Mouse (Mus musculus) limb, embryonic 12.5 days (tissue): ENCODE data around the gene Mrps7. TPM values are rescaled to one million over a fixed set of nuclear protein-coding genes. Genes with fewer than 3 reads are reported as not detected.
A peak's percentile ranks its signal among the peaks of the same experiment; 100 is the strongest.

Source experiments
- ATAC-seq: fragments of 200-750 bp; cut with Nextera tagmentation; 2 replicates; pipeline ENCODE4 v1.8.0; 2017; ENCODE audit warnings: low read depth, moderate TSS enrichment; ENCODE audit not compliant: insufficient number of reproducible peaks, insufficient read depth, low FRiP score, low TSS enrichment
- H3K27ac ChIP-seq: fragments of 300-500 bp; sonication (generic); 2 replicates; pipeline ENCODE4 v1.5.1; 2016; ENCODE audit warnings: mild to moderate bottlenecking, moderate library complexity
- H3K27me3 ChIP-seq: fragments of 300-500 bp; sonication (generic); 2 replicates; pipeline ENCODE4 v1.6.1; 2016; ENCODE audit warnings: mild to moderate bottlenecking, moderate library complexity
- H3K36me3 ChIP-seq: fragments of 300-500 bp; sonication (generic); 2 replicates; pipeline ENCODE4 v1.6.1; 2016; ENCODE audit warnings: mild to moderate bottlenecking, moderate library complexity
- H3K4me1 ChIP-seq: fragments of 300-500 bp; sonication (generic); replicated peaks from 2 replicates; pipeline ENCODE4 v1.6.1; 2016
- H3K4me2 ChIP-seq: fragments of 300-500 bp; sonication (generic); 2 replicates; pipeline ENCODE4 v1.6.1; 2016; ENCODE audit warnings: mild to moderate bottlenecking, moderate library complexity
- H3K4me3 ChIP-seq: fragments of 300-500 bp; sonication (generic); replicated peaks from 2 replicates; pipeline ENCODE4 v1.5.1; 2016; ENCODE audit warnings: mild to moderate bottlenecking
- H3K9ac ChIP-seq: fragments of 300-500 bp; sonication (generic); replicated peaks from 2 replicates; pipeline ENCODE4 v1.6.1; 2016; ENCODE audit warnings: mild to moderate bottlenecking, moderate library complexity
- H3K9me3 ChIP-seq: fragments of 300-500 bp; sonication (generic); 2 replicates; pipeline ENCODE4 v1.6.1; 2016; ENCODE audit warnings: mild to moderate bottlenecking, moderate library complexity
- WGBS: fragments of 180-500 bp; shearing (Covaris S2); methylation state at CpG from one replicate; pipeline ENCODE4 v1.1.7; 2016; 5-methylcytosine and 5-hydroxymethylcytosine counted together
- polyA plus RNA-seq: library from polyadenylated mRNA; unstranded; fragments of >200 nt; fragmentation: Nextera tagmentation; extraction: Ambion mirVana; gene quantifications from 2 replicates; pipeline ENCODE4 v1.2.1, GENCODE M21; 2016

Mrps7 gene
- polyA plus RNA-seq, 1 experiment from 2014 or later = 106 TPM

DNA sequence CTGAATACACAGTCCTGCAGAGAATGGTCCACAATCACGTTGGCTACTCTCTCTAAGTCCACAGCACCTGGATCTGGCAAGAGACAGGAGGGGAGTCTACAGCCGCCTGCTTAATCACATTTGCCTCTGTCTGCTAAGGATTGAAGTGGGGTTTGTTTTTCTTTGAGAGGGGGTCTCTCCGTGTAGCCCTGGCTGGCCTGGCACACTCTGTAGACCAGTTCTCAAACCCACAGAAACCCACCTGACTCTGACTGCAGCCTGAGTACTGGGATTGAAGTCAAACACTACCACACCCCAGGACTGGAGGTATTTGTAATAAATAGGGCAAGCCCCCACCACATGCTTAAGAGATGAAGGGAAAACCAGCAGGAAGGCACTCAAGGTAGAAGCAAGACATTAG, 5.9 kb downstream of the Mrps7 start:
- Histone ChIP-seq H3K4me2 (no peak overlapping the region), H3K36me3 (peaks cover 54% of the 10 kb centered on the region), H3K4me3 (no peak overlapping the region), H3K4me1 (peaks cover 24% of the 10 kb centered on the region), H3K9me3 (no peaks in the 10 kb centered on the region), H3K9ac (no peak overlapping the region), H3K27ac (no peak overlapping the region), H3K27me3 (no peaks in the 10 kb centered on the region)
- ATAC-seq = no peak
- 72% methylated on average over 3 of the region's 3 CpGs for WGBS

DNA sequence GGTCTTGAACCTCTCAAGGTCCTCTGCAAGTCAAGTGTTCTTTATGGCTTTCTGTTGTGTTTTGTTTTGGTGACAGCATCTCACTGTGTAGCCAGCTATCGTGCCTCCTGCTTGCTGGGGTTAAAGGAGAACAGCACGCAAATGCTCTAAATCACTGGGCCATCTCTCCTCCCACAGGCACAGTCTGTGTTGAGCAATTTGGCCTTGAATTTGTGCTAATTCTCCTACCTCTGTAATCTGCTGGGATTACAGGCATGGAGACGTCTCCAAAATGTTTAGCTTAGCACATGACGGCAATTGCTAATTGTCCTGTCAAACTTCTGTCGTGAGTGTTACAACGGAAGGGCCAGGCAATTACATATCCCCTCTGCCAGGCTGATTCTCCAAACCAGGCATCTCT, 7.4 kb downstream of the Mrps7 start:
- Histone ChIP-seq H3K4me3 (no peak overlapping the region), H3K4me1 (peaks cover 16% of the 10 kb centered on the region; the same call in 1 of the 2 replicates), H3K4me2 (no peak overlapping the region), H3K27me3 (no peaks in the 10 kb centered on the region), H3K27ac (no peak overlapping the region), H3K36me3 (peaks cover 56% of the 10 kb centered on the region), H3K9ac (no peak overlapping the region), H3K9me3 (no peaks in the 10 kb centered on the region)
- no peak for ATAC-seq
- WGBS = 59% methylated on average over 6 of the region's 6 CpGs

DNA sequence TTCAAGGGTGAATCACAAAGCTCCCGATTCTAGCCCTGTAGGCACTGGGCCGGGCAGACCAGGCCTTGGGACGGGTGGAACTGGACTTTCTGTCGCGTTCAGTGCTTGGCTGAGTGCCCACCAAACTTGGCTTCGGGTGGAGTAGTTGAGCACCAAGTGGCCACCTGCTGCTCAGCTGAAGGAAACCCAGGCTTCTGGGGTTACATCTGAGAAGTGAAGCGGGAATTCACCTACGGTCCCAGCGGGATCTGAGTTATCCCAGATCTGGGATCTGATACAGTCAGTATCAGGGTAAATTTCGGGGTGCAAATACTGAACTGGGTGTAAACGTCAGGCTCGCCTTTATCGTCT, 8.3 kb downstream of the Mrps7 start:
- peaks cover 16% of the 10 kb centered on the region; the same call in 1 of the 2 replicates for H3K4me1 ChIP-seq
- peak; percentile 22; the same call in 1 of the 2 replicates for ATAC-seq
- no peaks in the 10 kb centered on the region for H3K9me3 ChIP-seq
- peak overlapping the region; percentile 65 for H3K9ac ChIP-seq
- peak overlapping the region; percentile 81 for H3K4me2 ChIP-seq
- peak overlapping the region; percentile 74; the same call in 1 of the 2 replicates for H3K27ac ChIP-seq
- peaks cover 48% of the 10 kb centered on the region for H3K36me3 ChIP-seq
- H3K27me3 ChIP-seq = no peaks in the 10 kb centered on the region
- WGBS = 2% methylated on average over 13 of the region's 13 CpGs
- H3K4me3 ChIP-seq = peak overlapping the region; percentile 63

GRCm38 (mm10) chr11:115612410-115613137, 8.8 kb downstream of the Mrps7 start, which contains the start of gene Mif4gd:
Gene Mif4gd, minus strand, starts transcription at chr11:115612969.
- Histone ChIP-seq H3K36me3 (peaks cover 47% of the 10 kb centered on the region), H3K4me2 (peak within 1 kb of the TSS; percentile 81), H3K27me3 (no peaks in the 10 kb centered on the region), H3K9ac (peak within 1 kb of the TSS; percentile 67), H3K27ac (peak within 1 kb of the TSS; percentile 89), H3K4me3 (peak within 1 kb of the TSS; percentile 63), H3K9me3 (no peaks in the 10 kb centered on the region), H3K4me1 (peaks cover 16% of the 10 kb centered on the region; the same call in 1 of the 2 replicates)
- under 1% methylated on average over 72 of the region's 80 CpGs for whole genome bisulfite sequencing
- ATAC-seq = peak; percentile 85

DNA sequence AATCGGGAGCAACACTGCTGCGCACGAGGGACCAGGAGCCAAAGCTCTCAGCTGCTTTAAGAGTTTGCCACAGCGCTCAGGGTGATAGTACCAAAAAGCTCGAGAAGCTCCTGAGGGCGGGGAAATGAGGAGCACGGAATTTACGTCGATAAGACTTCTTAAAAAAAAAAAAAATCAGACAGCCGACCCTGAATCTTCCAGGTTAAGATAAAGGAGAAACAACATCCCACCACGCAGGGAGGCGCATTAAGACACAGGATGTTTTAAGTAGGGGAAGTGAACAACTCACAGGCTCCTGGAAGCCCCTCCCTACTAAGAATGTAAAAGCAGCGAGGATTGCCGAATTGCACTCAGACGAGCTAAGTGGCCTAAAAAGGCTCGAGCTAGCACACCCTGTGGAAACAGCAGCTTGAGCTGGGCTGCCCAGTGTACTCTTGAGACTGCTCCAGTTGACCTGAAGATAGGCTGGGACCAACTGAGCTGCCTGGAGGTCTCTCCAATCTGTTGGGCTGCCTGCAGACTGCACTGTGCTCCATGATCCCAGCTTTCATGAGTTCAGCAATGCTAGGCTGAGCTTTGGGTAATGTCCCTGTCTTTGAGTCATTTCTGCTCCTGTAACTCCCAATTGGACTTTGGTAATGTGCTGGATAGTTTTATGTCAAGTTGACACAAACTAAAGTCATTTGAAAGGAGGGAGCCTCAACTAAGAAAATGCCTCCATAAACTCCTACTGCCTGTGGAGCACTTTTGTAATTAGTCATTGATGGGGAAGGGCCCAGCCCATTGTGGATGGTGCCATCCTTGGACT, 9.6 kb downstream of the Mrps7 start:
- Histone ChIP-seq H3K4me3 (peak overlapping the region; percentile 63), H3K27ac (peak overlapping the region; percentile 89), H3K27me3 (no peaks in the 10 kb centered on the region), H3K36me3 (peaks cover 41% of the 10 kb centered on the region), H3K4me2 (peak overlapping the region; percentile 81), H3K9me3 (no peaks in the 10 kb centered on the region), H3K9ac (peak overlapping the region; percentile 67), H3K4me1 (peaks cover 16% of the 10 kb centered on the region; the same call in 1 of the 2 replicates)
- WGBS = under 1% methylated on average over 16 of the region's 16 CpGs
- no peak for ATAC-seq

- H3K4me2 ChIP-seq = no peak overlapping the region
- H3K9me3 ChIP-seq = no peaks in the 10 kb centered on the region
- no peak overlapping the region for H3K4me3 ChIP-seq
- H3K27me3 ChIP-seq = no peaks in the 10 kb centered on the region
- H3K9ac ChIP-seq = no peak overlapping the region
- ATAC-seq = no peak
- WGBS = 87% methylated on average over 10 of the region's 10 CpGs
- H3K36me3 ChIP-seq = peaks cover 31% of the 10 kb centered on the region
- peaks cover 16% of the 10 kb centered on the region; the same call in 1 of the 2 replicates for H3K4me1 ChIP-seq
- H3K27ac ChIP-seq = no peak overlapping the region
These were observed 10.8 kb downstream of the Mrps7 start for GRCm38 (mm10) chr11:115614346-115615107.

DNA sequence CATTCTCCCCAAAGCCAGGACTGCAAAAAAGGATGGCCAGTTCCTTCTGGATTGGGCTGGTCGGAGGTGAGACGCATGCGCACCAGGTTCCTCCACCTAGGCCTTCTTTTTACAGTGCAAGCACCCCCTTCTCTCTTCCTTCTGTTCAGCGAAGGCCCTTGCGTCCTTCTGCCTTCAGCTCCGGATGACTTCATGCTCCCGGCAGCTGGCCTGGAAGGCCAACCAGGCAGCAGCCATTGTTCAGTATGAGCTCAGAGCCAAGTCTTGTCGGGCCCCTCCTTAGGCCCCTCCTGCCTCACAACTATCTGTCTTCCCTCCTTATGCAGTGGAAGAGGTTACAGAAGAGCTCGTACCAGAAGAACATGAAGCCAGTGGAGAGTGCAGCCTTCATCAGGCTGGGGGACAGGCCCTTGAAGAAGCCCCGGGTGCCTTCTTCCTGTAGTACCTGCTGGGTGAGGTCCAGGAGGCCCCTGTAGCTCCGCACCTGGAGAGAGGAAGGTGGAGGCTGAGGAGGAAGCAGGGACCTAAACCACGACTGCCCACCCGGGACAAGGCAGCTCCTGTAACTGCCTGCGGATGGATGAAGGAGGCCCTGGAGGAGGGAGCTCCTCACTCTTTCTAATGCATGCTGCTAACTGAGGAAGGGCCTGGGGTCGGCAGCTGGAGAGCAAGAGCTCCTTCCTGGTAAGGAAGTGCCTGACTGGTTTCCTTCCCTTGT, 11.5 kb downstream of the Mrps7 start:
- no peak overlapping the region for H3K4me3 ChIP-seq
- no peak for ATAC-seq
- H3K9ac ChIP-seq = no peak overlapping the region
- peaks cover 35% of the 10 kb centered on the region for H3K36me3 ChIP-seq
- peaks cover 16% of the 10 kb centered on the region; the same call in 1 of the 2 replicates for H3K4me1 ChIP-seq
- no peaks in the 10 kb centered on the region for H3K27me3 ChIP-seq
- WGBS = 83% methylated on average over 15 of the region's 15 CpGs
- H3K27ac ChIP-seq = no peak overlapping the region
- H3K4me2 ChIP-seq = no peak overlapping the region
- no peaks in the 10 kb centered on the region for H3K9me3 ChIP-seq

DNA sequence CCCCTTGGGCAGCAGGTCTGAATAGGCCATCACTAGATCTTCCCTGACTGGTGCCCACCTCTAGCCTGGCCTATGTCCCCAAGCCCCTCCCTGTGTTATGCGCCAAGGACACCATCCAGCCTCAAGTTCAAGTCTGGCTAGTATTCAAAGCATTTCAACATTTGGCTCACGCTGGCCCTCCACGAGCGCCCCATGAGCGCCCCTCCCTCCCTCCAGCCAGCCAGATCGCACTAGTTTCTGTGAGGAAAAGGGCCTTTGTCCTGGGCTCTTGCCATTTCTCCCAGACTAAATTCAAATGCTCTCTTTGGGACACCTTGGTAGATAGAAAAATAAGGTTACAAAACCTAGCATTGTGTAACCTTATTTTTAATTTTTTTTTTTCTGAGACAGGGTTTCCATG, 12.2 kb downstream of the Mrps7 start:
- WGBS = 91% methylated on average over 6 of the region's 6 CpGs
- Histone ChIP-seq H3K36me3 (peaks cover 41% of the 10 kb centered on the region), H3K4me2 (no peak overlapping the region), H3K4me3 (no peak overlapping the region), H3K27ac (no peak overlapping the region), H3K27me3 (no peaks in the 10 kb centered on the region), H3K9ac (no peak overlapping the region), H3K4me1 (peaks cover 16% of the 10 kb centered on the region; the same call in 1 of the 2 replicates), H3K9me3 (no peaks in the 10 kb centered on the region)
- ATAC-seq = no peak

DNA sequence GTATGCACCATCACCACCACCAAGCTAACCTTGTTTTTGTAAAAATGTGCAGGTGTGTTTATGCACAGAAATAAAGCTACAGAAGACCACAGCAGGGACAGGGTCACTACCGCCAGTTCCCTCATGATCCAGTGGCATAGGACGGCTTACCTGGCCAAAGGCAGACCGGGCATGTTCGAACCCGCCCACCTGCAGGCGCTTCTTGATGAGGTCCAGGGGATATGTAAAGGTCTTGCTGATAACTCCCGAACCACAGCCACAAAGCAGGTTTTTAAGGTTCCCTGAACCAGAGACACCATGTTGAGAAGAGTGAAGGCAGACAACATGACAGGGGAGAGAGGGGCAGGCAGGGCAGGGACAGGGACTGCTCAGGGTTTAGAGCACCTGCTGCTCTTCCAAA, 12.6 kb downstream of the Mrps7 start:
- WGBS = 89% methylated on average over 7 of the region's 7 CpGs
- no peaks in the 10 kb centered on the region for H3K27me3 ChIP-seq
- no peak for ATAC-seq
- H3K4me3 ChIP-seq = no peak overlapping the region
- no peak overlapping the region for H3K4me2 ChIP-seq
- no peak overlapping the region for H3K27ac ChIP-seq
- H3K9ac ChIP-seq = no peak overlapping the region
- H3K4me1 ChIP-seq = peaks cover 15% of the 10 kb centered on the region; the same call in 1 of the 2 replicates
- H3K9me3 ChIP-seq = no peaks in the 10 kb centered on the region
- H3K36me3 ChIP-seq = peaks cover 46% of the 10 kb centered on the region

- Histone ChIP-seq H3K9ac (no peak overlapping the region), H3K27ac (no peak overlapping the region), H3K4me2 (no peak overlapping the region), H3K4me3 (no peak overlapping the region), H3K36me3 (peaks cover 51% of the 10 kb centered on the region), H3K27me3 (no peaks in the 10 kb centered on the region), H3K4me1 (peaks cover 10% of the 10 kb centered on the region; the same call in 1 of the 2 replicates), H3K9me3 (no peaks in the 10 kb centered on the region)
- 81% methylated on average over 6 of the region's 6 CpGs for WGBS
- ATAC-seq = no peak
These were observed 13.2 kb downstream of the Mrps7 start for GRCm38 (mm10) chr11:115616893-115617292.
